Mouse (Mus musculus) cortical plate, adult 2 months (tissue): Measurements from ENCODE around the gene Cacna1c.

Experiments
- CTCF ChIP-seq: fragments of 200-500 bp; IDR thresholded peaks from 2 replicates; pipeline ENCODE4 v1.5.1; 2011; ENCODE audit warnings: mild to moderate bottlenecking, control low read depth, low read length; ENCODE audit not compliant: insufficient read depth; ENCODE audit errors: extremely low read depth
- POLR2A ChIP-seq: fragments of 200-500 bp; IDR thresholded peaks from 2 replicates; pipeline ENCODE4 v1.6.1; 2011; ENCODE audit warnings: mild to moderate bottlenecking, low read length, control low read depth; ENCODE audit not compliant: insufficient read depth; ENCODE audit errors: extremely low read depth

GRCm38 (mm10) chr6:118753787-118754186 is 442.4 kb downstream of the Cacna1c start:
- TF ChIP-seq CTCF: no peak
- no peak for TF ChIP-seq POLR2A
